Mouse (Mus musculus) testis, adult 2 months (tissue): ENCODE data around the gene Ifi209. TPM values are rescaled to one million over a fixed set of nuclear protein-coding genes. Genes with fewer than 3 reads are reported as not detected.
"Not testable (repeated sequence)": the region's sequence is repeated elsewhere in the genome, so short reads cannot be mapped to it uniquely, and the experiment has no call there.

Source experiments
- H3K27ac ChIP-seq: fragments of 200-500 bp; 2 replicates; pipeline ENCODE4 v1.5.1; 2012; ENCODE audit warnings: low read depth, low read length; ENCODE audit not compliant: control insufficient read depth, insufficient read depth
- H3K27me3 ChIP-seq: fragments of 200-500 bp; 2 replicates; pipeline ENCODE4 v1.6.1; 2012; ENCODE audit warnings: mild to moderate bottlenecking, low read length, moderate library complexity; ENCODE audit not compliant: control insufficient read depth, insufficient read depth
- H3K36me3 ChIP-seq: fragments of 200-500 bp; 2 replicates; pipeline ENCODE4 v1.6.1; 2012; ENCODE audit warnings: mild to moderate bottlenecking, low read length; ENCODE audit not compliant: control insufficient read depth, insufficient read depth
- H3K4me1 ChIP-seq: fragments of 200-500 bp; 2 replicates; pipeline ENCODE4 v1.6.1; 2012; ENCODE audit warnings: low read length; ENCODE audit not compliant: control insufficient read depth, insufficient read depth
- H3K4me3 ChIP-seq: fragments of 200-500 bp; 2 replicates; pipeline ENCODE4 v1.5.1; 2012; ENCODE audit warnings: low read depth, mild to moderate bottlenecking, low read length, moderate library complexity, mixed read lengths; ENCODE audit not compliant: control insufficient read depth
- CTCF ChIP-seq: fragments of 200-500 bp; IDR thresholded peaks from 2 replicates; pipeline ENCODE4 v1.5.1; 2012; ENCODE audit warnings: low read depth, mild to moderate bottlenecking, inconsistent platforms, low read length, moderate library complexity; ENCODE audit not compliant: control insufficient read depth, insufficient read depth, insufficient replicate concordance
- POLR2A ChIP-seq: fragments of 200-500 bp; IDR thresholded peaks from 2 replicates; pipeline ENCODE4 v1.6.1; 2012; ENCODE audit warnings: low read depth, mild to moderate bottlenecking, inconsistent platforms, low read length, moderate library complexity; ENCODE audit not compliant: control insufficient read depth
- polyA plus RNA-seq: library from polyadenylated mRNA; depleted of rRNA; stranded (reverse); fragments of >200 nt; gene quantifications from 2 replicates; pipeline ENCODE4 v1.2.3, GENCODE M21; 2012; rRNA removed

Gene Ifi209
- 1.0 TPM in 2 replicates for polyA plus RNA-seq

- H3K36me3 ChIP-seq, H3K27me3 ChIP-seq, H3K4me3 ChIP-seq: not testable (repeated sequence)
These were observed at the start of gene Ifi209 for GRCm38 (mm10) chr1:173630622-173631021. TSS of gene Ifi209 (plus strand) at chr1:173630917.

GRCm38 (mm10) chr1:173589698-173590097 is 41.0 kb upstream of the Ifi209 start:
- H3K36me3 ChIP-seq, H3K4me3 ChIP-seq, H3K27me3 ChIP-seq, H3K4me1 ChIP-seq, H3K27ac ChIP-seq: not testable (repeated sequence)

More at GRCm38 (mm10) chr1:173630622-173631021, at the start of gene Ifi209:
- H3K27ac ChIP-seq, H3K4me1 ChIP-seq: not testable (repeated sequence)

DNA sequence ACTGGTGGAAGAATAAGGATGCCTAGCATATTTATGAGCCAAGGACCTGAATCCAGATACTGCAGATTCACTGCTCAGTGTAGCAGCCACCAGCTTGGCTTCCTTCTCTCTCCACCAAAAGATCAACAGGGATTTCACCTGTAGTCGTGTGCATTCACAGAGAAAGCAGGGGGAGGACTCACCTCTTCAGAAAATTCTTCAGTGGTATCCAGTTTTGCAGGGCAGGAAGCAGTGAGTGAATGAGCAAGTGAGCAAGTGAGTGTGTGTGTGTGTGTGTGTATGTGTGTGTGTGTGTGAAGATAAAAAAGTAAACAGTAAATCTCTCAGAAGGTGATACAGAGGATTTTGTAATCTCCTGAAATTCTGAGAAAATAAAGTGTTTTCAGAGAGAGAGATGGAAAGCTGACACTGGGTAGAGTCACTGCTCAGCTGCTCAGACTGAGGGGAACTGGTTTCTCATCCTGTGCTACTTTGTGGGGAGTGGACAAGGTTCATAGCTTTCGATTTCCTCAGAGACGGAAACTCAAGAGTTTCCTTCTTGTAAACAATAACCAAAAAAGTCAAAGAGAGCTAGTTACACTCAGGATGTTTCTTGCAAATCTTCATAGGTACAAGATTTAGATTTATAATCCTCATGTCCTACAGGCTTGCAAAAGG is 31.8 kb upstream of the Ifi209 start, which contains the start of gene Ifi213:
TSS of gene Ifi213 (minus strand) at position 437 of the 657 bp plus-strand sequence.
- H3K4me3 ChIP-seq, H3K36me3 ChIP-seq, H3K4me1 ChIP-seq, H3K27ac ChIP-seq, H3K27me3 ChIP-seq: not testable (repeated sequence)

DNA sequence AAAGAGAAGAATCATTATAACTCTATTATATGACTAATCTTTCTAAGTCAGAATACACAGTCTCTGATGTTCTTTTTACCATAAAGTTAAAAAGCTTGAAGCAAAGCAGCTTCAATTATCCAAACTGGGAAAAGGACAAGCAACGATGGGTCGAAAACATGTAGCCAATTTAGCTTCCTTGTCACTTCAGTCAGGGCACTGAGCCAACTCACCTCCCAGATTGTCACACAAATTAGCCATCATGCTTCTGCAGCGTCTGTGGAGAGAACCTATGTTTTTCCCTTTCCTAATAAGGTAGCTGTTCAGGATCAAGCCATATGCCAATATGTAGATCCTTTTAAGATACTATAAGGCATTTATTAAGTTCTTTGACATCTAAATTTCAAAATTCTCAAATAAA is 20.4 kb upstream of the Ifi209 start:
- not testable (repeated sequence) for H3K4me1 ChIP-seq, H3K27ac ChIP-seq, H3K36me3 ChIP-seq, H3K27me3 ChIP-seq, H3K4me3 ChIP-seq

GRCm38 (mm10) chr1:173622216-173622615 is 8.5 kb upstream of the Ifi209 start:
- not testable (repeated sequence) for H3K36me3 ChIP-seq, H3K27me3 ChIP-seq, H3K27ac ChIP-seq, H3K4me1 ChIP-seq, H3K4me3 ChIP-seq

GRCm38 (mm10) chr1:173624052-173624451 is 6.7 kb upstream of the Ifi209 start:
- Histone ChIP-seq H3K4me1 (no peaks in the 10 kb centered on the region), H3K27me3 (no peaks in the 10 kb centered on the region), H3K36me3 (no peaks in the 10 kb centered on the region), H3K27ac (no peak overlapping the region), H3K4me3 (no peak overlapping the region)
- no peak for TF ChIP-seq CTCF
- no peak for TF ChIP-seq POLR2A

- no peaks in the 10 kb centered on the region for H3K36me3 ChIP-seq
- H3K27ac ChIP-seq: no peak overlapping the region
- H3K4me1 ChIP-seq: no peaks in the 10 kb centered on the region
- H3K27me3 ChIP-seq: no peaks in the 10 kb centered on the region
- H3K4me3 ChIP-seq: no peak overlapping the region
- TF ChIP-seq POLR2A (no peak), CTCF (no peak)
These were observed 4.0 kb upstream of the Ifi209 start for GRCm38 (mm10) chr1:173626686-173627085.

GRCm38 (mm10) chr1:173633969-173634645 is 3.4 kb downstream of the Ifi209 start:
- H3K4me3 ChIP-seq: no peak overlapping the region
- no peaks in the 10 kb centered on the region for H3K36me3 ChIP-seq
- H3K27ac ChIP-seq: no peak overlapping the region
- no peaks in the 10 kb centered on the region for H3K27me3 ChIP-seq
- no peaks in the 10 kb centered on the region for H3K4me1 ChIP-seq
- TF ChIP-seq CTCF: no peak
- no peak for TF ChIP-seq POLR2A
